In genomic region chr17:43801595-43802373, GRCm38 (mm10) we compare ENCODE assay signal across 8 mouse cellular contexts. TPM values are rescaled to one million over a fixed set of nuclear protein-coding genes. Genes with fewer than 3 reads are reported as not detected.
DNase-seq lines count a peak whose midpoint lies in the region; ATAC-seq and TF ChIP-seq lines count a peak whose summit lies in the region.

No protein-coding gene starts in this region.

- 4% methylated on average over 46 of the region's 55 CpGs for WGBS in spleen, adult 2 months
- under 1% methylated on average over 53 of the region's 55 CpGs for WGBS in embryonic facial prominence, embryonic 12.5 days
- under 1% methylated on average over 51 of the region's 55 CpGs for WGBS in heart, adult 2 months
- under 1% methylated on average over 50 of the region's 55 CpGs for WGBS in limb, embryonic 14.5 days
- WGBS in midbrain, embryonic 15.5 days: under 1% methylated on average over 55 of the region's 55 CpGs
- WGBS in stomach, postnatal 0 days: under 1% methylated on average over 55 of the region's 55 CpGs

- ATAC-seq in embryonic facial prominence, embryonic 12.5 days (ENCODE audit: insufficient number of reproducible peaks, insufficient read depth, low FRiP score, low TSS enrichment): peak; percentile 83
- ATAC-seq in limb, embryonic 14.5 days (ENCODE audit: low FRiP score, low read depth): peak; percentile 62
- peak; percentile 92 for ATAC-seq in midbrain, embryonic 15.5 days (replicated peaks)
- ATAC-seq in stomach, postnatal 0 days (ENCODE audit: low FRiP score, low TSS enrichment): peak; percentile 90

- peak overlapping the region; percentile 33; the same call in 1 of the 2 replicates for H3K4me3 ChIP-seq in spleen, adult 2 months (ENCODE audit: extremely low read depth, insufficient read depth, insufficient read length)
- H3K4me3 ChIP-seq in embryonic facial prominence, embryonic 12.5 days: peak overlapping the region; percentile 63
- H3K4me3 ChIP-seq in heart, adult 2 months: peak overlapping the region; percentile 69
- peak overlapping the region; percentile 53 for H3K4me3 ChIP-seq in limb, embryonic 14.5 days (replicated peaks; ENCODE audit: low read length)
- H3K4me3 ChIP-seq in midbrain, embryonic 15.5 days: peak overlapping the region; percentile 72
- H3K4me3 ChIP-seq in stomach, postnatal 0 days (ENCODE audit: low read depth, low read length): peak overlapping the region; percentile 56

- TF ChIP-seq POLR2A in spleen, adult 2 months (IDR thresholded peaks at IDR 0.05; ENCODE audit: low read depth, low read length): no peak
- peak; percentile 53; the same call in 1 of the 2 replicates for TF ChIP-seq POLR2A in heart, adult 2 months (IDR thresholded peaks at IDR 0.05; ENCODE audit: insufficient read depth, low read depth, low read length)
- no peak for TF ChIP-seq POLR2A in limb, embryonic 14.5 days (IDR thresholded peaks at IDR 0.05; ENCODE audit: borderline replicate concordance, extremely low read depth, insufficient read depth, insufficient read length)

- no peak for TF ChIP-seq CTCF in spleen, adult 2 months (IDR thresholded peaks at IDR 0.05; ENCODE audit: extremely low read depth, insufficient read depth, insufficient read length, insufficient replicate concordance)
- peak; percentile 58 for TF ChIP-seq CTCF in heart, adult 2 months (IDR thresholded peaks at IDR 0.05)
- TF ChIP-seq CTCF in stomach, postnatal 0 days (IDR thresholded peaks at IDR 0.05; ENCODE audit: low read depth): peak; percentile 50

- H3K4me1 ChIP-seq in spleen, adult 2 months (ENCODE audit: control insufficient read depth, insufficient read depth, insufficient read length): peaks cover 2% of the 10 kb centered on the region; the same call in 1 of the 2 replicates
- H3K4me1 ChIP-seq in embryonic facial prominence, embryonic 12.5 days: no peaks in the 10 kb centered on the region; the same call in 1 of the 2 replicates
- peaks cover 2% of the 10 kb centered on the region; the same call in 1 of the 2 replicates for H3K4me1 ChIP-seq in heart, adult 2 months (ENCODE audit: control insufficient read depth, insufficient read depth, low read length)
- H3K4me1 ChIP-seq in limb, embryonic 14.5 days (ENCODE audit: control insufficient read depth, insufficient read depth, low read length): no peaks in the 10 kb centered on the region
- peaks cover 12% of the 10 kb centered on the region; the same call in 1 of the 2 replicates for H3K4me1 ChIP-seq in midbrain, embryonic 15.5 days
- no peaks in the 10 kb centered on the region for H3K4me1 ChIP-seq in stomach, postnatal 0 days (replicated peaks; ENCODE audit: control insufficient read depth, insufficient read depth)

- H3K27ac ChIP-seq in spleen, adult 2 months (ENCODE audit: insufficient read depth, low read length): no peak overlapping the region
- H3K27ac ChIP-seq in embryonic facial prominence, embryonic 12.5 days: no peak overlapping the region
- peak overlapping the region; percentile 95 for H3K27ac ChIP-seq in heart, adult 2 months
- no peak overlapping the region for H3K27ac ChIP-seq in limb, embryonic 14.5 days (replicated peaks; ENCODE audit: low read depth, low read length)
- H3K27ac ChIP-seq in midbrain, embryonic 15.5 days: peak overlapping the region; percentile 78
- H3K27ac ChIP-seq in stomach, postnatal 0 days (replicated peaks): peak overlapping the region; percentile 30

- H3K9ac ChIP-seq in embryonic facial prominence, embryonic 12.5 days: peak overlapping the region; percentile 63
- peak overlapping the region; percentile 99 for H3K9ac ChIP-seq in heart, adult 2 months (ENCODE audit: low read depth, low read length)
- H3K9ac ChIP-seq in limb, embryonic 14.5 days (ENCODE audit: low read depth, low read length, severe bottlenecking): peak overlapping the region; percentile 56
- H3K9ac ChIP-seq in midbrain, embryonic 15.5 days: peak overlapping the region; percentile 79
- peak overlapping the region; percentile 68 for H3K9ac ChIP-seq in stomach, postnatal 0 days (ENCODE audit: low read length)

- 0 out of 2 replicates have a peak, but pooled peaks have one; percentile 6 for TF ChIP-seq EP300 in heart, adult 2 months (IDR thresholded peaks at IDR 0.05; ENCODE audit: insufficient read depth, low read depth, low read length)
- no peak for TF ChIP-seq EP300 in stomach, postnatal 0 days (optimal IDR thresholded peaks at IDR 0.05)

- no peaks in the 10 kb centered on the region for H3K36me3 ChIP-seq in spleen, adult 2 months (ENCODE audit: control insufficient read depth, insufficient read depth, low read length)
- H3K36me3 ChIP-seq in embryonic facial prominence, embryonic 12.5 days: no peaks in the 10 kb centered on the region
- H3K36me3 ChIP-seq in heart, adult 2 months (ENCODE audit: control insufficient read depth, insufficient read depth, low read length): peaks cover 4% of the 10 kb centered on the region
- H3K36me3 ChIP-seq in limb, embryonic 14.5 days (ENCODE audit: control insufficient read depth, insufficient read depth, low read length): no peaks in the 10 kb centered on the region
- no peaks in the 10 kb centered on the region for H3K36me3 ChIP-seq in midbrain, embryonic 15.5 days (replicated peaks)
- H3K36me3 ChIP-seq in stomach, postnatal 0 days (ENCODE audit: control insufficient read depth, insufficient read depth, low read length): no peaks in the 10 kb centered on the region

- peak in 1 of 2 experiments; percentile 4 for DNase-seq in spleen, adult 2 months (ENCODE audit: low read depth in 1 of 2, low spot score in 2 of 2)
- DNase-seq in spleen, adult 12 weeks (ENCODE audit: low spot score): no peak
- peak; percentile 81 to 83 for DNase-seq in heart, adult 2 months
- DNase-seq in kidney, adult 11 months: peak; percentile 50
- DNase-seq in limb, embryonic 14.5 days (ENCODE audit: low spot score): peak; percentile 20
- DNase-seq in stomach, postnatal 0 days (ENCODE audit: low spot score): peak; percentile 74

- H3K4me2 ChIP-seq in embryonic facial prominence, embryonic 12.5 days (replicated peaks): peak overlapping the region; percentile 97
- H3K4me2 ChIP-seq in limb, embryonic 14.5 days (replicated peaks; ENCODE audit: low read depth, low read length, severe bottlenecking): peak overlapping the region; percentile 96
- H3K4me2 ChIP-seq in midbrain, embryonic 15.5 days: peak overlapping the region; percentile 80
- H3K4me2 ChIP-seq in stomach, postnatal 0 days (replicated peaks; ENCODE audit: low read depth): peak overlapping the region; percentile 86

- no peaks in the 10 kb centered on the region for H3K9me3 ChIP-seq in embryonic facial prominence, embryonic 12.5 days
- no peaks in the 10 kb centered on the region for H3K9me3 ChIP-seq in limb, embryonic 14.5 days (ENCODE audit: control insufficient read depth, low read length)
- no peaks in the 10 kb centered on the region for H3K9me3 ChIP-seq in midbrain, embryonic 15.5 days
- H3K9me3 ChIP-seq in stomach, postnatal 0 days (ENCODE audit: control insufficient read depth, low read length): no peaks in the 10 kb centered on the region

- intact Hi-C loops in heart, adult 2 months (cut with DNase I): loop anchor here (1.0 to 5.0 kb wide), 3 partner anchors 68 to 236 kb away; no protein-coding TSS in a partner anchor

- peaks cover 8% of the 10 kb centered on the region for H3K27me3 ChIP-seq in spleen, adult 2 months (ENCODE audit: control insufficient read depth, insufficient read depth, low read length)
- peaks cover 14% of the 10 kb centered on the region for H3K27me3 ChIP-seq in embryonic facial prominence, embryonic 12.5 days
- no peaks in the 10 kb centered on the region for H3K27me3 ChIP-seq in heart, adult 2 months (ENCODE audit: control insufficient read depth, insufficient read depth, low read length)
- peaks cover 28% of the 10 kb centered on the region for H3K27me3 ChIP-seq in limb, embryonic 14.5 days (ENCODE audit: control insufficient read depth, insufficient read depth, low read length)
- no peaks in the 10 kb centered on the region for H3K27me3 ChIP-seq in midbrain, embryonic 15.5 days (replicated peaks)
- H3K27me3 ChIP-seq in stomach, postnatal 0 days (ENCODE audit: control insufficient read depth, insufficient read depth, low read length): no peaks in the 10 kb centered on the region

- 0 out of 2 replicates have a peak, but pooled peaks cover 1% of the 10 kb centered on the region for H3K79me2 ChIP-seq in heart, adult 2 months (replicated peaks; ENCODE audit: control insufficient read depth, insufficient read depth, low read length)

RNA-seq across cellular contexts. Expression of gene Rcan2, which starts 0.6 kb away (rescaled TPM):
- 0.86 and 1.4 TPM in 2 replicates for polyA plus RNA-seq in spleen, adult 2 months (2012; rRNA removed)
- 4.1 and 5.3 TPM in 2 replicates for polyA plus RNA-seq in embryonic facial prominence, embryonic 12.5 days (2016; fragmentation: Nextera tagmentation; extraction: Ambion mirVana)
- 100 to 1,000 TPM; 382 to 439 TPM for total RNA-seq in heart, adult 2 months (2021)
- polyA plus RNA-seq in heart, adult 2 months (2012; rRNA removed): 195 and 279 TPM in 2 replicates
- polyA plus RNA-seq in limb, embryonic 14.5 days (2012; rRNA removed): 3.3 and 4.4 TPM in 2 replicates
- polyA plus RNA-seq in limb, embryonic 14.5 days (2014; fragmentation: Nextera tagmentation; extraction: Ambion mirVana): 2.5 and 2.6 TPM in 2 replicates
- 118 and 128 TPM in 2 replicates for polyA plus RNA-seq in midbrain, embryonic 15.5 days (2015; fragmentation: Nextera tagmentation; extraction: Ambion mirVana)
- 11.0 and 12.5 TPM in 2 replicates for polyA plus RNA-seq in stomach, postnatal 0 days (2015; fragmentation: Nextera tagmentation; extraction: Ambion mirVana)

Comparison
In these comparisons a context has a peak if more than half of its experiments do, and no peak if none do; other contexts are left out.
1. H3K27ac ChIP-seq: peak in heart, adult 2 months (single experiment), midbrain, embryonic 15.5 days (single experiment) and stomach, postnatal 0 days (single experiment); none in spleen, adult 2 months (single experiment), embryonic facial prominence, embryonic 12.5 days (single experiment) and limb, embryonic 14.5 days (single experiment).
2. Peak in every context shown above with its lines, with median percentiles within 50 percentile points of each other: H3K4me3 ChIP-seq, ATAC-seq, H3K4me2 ChIP-seq and H3K9ac ChIP-seq.